Mouse (Mus musculus): ENCODE results near the gene Il17rd. TPM values are rescaled to one million over a fixed set of nuclear protein-coding genes. Genes with fewer than 3 reads are reported as not detected.

Gene Il17rd
- under 1 TPM; 0.47 to 0.95 TPM for total RNA-seq (2023)

DNA sequence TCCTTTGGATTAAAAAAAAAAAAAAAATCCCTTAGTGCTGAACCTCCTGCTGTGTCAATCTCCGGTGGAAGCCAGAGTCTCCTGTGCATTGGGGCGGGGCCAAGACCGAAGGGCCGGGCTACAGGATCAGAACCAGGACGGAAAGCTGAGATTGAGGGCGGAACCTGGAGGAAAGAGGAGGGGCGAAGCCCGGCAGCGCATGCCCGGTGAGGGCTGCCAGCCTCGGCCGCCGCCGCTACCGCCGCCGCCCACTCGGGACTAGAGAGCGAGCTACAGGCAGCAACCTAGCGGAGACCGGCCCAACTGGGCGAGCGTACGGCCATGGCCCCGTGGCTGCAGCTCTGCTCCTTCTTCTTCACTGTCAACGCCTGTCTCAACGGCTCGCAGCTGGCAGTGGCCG, at the start of gene Il17rd:
Gene Il17rd (plus strand): TSS at position 159 of the 400 bp plus-strand sequence.

DNA sequence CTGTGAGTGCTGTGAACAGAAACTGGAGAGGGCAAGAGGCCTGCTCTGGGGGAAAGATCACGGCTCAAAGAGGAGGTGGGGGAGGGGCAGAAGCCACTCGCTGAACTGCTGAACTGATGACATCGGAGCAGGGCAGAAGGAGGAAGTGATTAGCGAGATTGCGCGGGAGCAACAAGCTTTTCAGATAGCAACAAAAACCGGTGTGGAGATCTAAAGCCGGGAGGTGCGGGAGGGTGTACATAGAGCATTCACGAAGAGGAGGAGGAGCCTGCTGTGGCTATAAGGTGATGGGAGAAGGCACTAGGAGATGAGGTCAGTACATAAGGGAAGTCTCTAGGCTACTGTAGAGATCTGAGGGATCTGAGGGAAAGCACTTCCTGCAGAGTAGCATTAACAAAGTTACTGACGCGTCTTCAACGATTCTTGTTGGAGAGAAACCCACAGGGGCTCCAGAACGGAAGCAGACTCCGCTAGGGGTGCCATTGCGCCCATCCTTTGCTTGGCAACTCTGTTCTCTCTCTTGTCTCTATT, 44.5 kb upstream of the Il17rd start, which contains the start of gene Hesx1:
Gene Hesx1 (plus strand): TSS at position 206 of the 531 bp plus-strand sequence.

DNA sequence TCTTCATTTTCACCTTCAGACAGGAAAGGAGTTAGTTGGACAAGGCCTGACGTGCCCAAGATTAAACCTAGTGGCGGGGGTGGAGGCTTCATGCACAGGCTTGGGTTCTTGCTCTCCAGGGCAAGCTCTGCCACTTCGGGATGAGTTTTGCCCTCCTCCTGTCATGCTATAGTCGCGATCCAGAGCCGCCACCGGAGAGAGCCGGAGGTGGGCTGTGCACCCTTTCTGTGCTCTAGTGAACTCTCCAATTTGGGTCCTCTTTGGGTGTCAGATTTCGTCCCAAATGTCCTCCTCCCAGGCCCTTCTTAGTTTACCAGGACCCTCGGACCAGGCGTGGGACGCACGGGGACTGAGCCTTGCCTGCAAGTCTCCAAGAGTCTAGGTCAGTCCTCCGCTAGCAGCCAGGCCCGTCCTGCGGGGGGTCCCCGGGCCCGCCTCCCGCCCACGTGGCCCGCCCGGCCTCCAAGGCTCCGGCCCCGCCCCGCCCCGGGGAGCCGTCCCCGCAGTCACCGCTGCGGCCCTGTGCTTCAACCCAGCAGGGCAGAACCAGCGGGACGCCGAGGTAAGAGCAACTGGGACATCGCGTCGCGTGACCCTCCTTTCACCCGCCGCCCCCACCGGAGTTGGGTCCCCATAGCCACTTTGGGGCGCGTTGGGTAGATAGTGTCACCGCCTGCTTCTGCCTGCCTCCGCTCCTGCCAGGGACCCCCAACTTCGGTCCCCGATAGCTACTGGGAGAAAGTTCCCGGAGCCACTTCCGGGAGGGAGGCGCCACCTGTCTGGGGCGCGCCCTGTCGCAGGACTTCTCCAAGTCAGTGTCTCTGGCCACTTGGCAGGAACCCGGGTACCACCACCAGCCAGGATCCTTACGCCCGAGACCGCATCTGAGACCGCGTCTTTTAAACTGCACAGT, 75.9 kb downstream of the Il17rd start, which contains the start of gene Arhgef3:
Gene Arhgef3 (plus strand): TSS at position 538 of the 913 bp plus-strand sequence.

Other genes with a start within 250 kb of the Il17rd start
- not detected for gene Asb14, start 144.4 kb upstream of the Il17rd start, total RNA-seq (2023)
- gene Appl1, start 67.7 kb upstream of the Il17rd start, total RNA-seq (2023): 10 to 100 TPM; 46.3 to 47.1 TPM
- gene Hesx1, start 44.5 kb upstream of the Il17rd start, total RNA-seq (2023): not detected
- gene Arhgef3, start 76.0 kb downstream of the Il17rd start, total RNA-seq (2023): 100 to 1,000 TPM; 107 to 110 TPM